Mouse (Mus musculus): ENCODE measurements around the gene Eva1a.

Eva1a gene

DNA sequence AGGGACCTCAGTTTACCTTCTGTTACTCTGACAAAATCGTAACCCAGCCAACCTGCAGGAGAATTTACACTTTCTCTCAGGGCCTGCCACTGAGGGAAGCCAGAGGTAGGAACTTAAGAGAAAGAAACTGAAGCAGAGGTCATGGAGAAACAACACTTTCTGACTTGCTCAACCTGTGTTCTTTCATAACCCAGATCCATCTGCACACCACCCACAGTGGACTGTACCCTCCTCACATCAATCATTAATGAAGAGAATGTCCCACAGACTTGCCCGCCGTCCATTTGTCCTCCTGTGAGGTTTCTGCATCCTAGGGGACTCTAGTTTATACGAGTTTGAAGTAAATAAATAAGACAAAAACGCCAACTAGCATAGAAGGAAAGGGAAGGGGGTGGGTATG is 24.4 kb downstream of the Eva1a start:
- DNase-seq (ENCODE audit: inconsistent age in 2 of 2, low spot score in 1 of 2): peak in 1 of 2 experiments; percentile 21

DNA sequence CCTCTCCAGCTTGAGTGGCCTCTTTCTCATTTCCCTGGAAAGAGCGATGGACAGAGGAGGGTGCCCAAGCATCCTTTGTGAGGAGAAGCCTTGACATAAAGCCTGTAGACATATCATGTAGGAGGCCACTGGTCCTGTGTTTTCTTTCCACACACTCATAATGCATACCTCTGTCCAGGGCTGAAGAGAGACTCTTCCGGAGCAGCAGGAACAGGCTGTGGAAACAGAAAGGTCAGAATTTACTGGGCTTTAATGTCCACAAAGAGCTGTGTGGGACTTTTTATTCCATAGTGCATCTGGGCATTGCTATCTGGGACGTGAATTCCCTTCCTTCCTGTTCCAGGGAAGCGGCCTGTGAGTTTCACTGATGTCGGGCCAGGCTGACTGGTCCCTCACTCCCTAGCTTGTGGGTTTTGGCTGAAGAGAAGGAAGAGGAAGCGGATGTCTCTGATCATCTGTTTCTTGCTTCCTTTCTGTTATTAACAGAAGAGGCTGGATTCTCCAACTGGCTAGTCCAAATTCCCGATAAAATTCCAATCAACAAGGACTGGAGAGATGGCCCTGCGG is 25.8 kb downstream of the Eva1a start:
- peak in 1 of 2 experiments; percentile 31 for DNase-seq (ENCODE audit: inconsistent age in 2 of 2, low spot score in 1 of 2)

DNA sequence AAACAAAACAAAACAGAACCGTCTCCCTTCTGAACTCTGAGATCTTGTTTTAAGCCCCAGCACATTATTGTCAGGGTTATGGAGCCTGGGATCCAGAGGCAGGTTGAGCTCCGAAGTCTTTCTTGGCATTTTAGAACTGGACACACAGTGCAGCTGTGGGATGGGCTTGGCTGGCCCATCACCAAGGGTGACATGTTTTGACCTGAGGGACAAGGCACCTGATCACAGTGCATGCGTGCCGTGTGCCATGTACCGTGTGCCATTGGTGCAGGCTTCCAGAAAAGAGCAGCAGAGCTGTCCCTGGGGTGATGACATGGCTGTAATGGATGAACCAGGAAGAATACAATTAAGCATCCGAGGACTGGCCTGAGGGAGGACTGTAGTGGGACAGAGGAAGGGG is 29.6 kb downstream of the Eva1a start:
- no peak for DNase-seq (ENCODE audit: inconsistent age in 2 of 2, low spot score in 1 of 2)

DNA sequence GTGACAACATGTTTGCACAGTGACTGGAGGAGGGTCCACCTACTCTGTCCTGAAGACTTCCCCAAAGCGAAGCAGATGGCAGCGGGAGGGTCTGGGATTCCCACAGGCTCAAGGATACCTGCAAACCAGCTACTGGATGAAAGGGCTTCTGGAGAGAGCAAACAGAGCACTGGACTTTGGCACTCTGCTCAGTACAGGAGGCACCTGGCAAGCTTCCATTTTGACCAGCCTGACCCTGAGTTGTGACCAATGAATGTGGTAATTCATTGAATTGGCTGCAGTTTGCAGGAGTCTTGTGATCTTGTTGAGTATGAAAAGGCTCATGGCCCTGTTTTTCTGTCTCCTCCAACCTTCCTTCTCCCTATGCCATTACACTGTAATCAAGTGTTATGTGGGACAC is 32.2 kb downstream of the Eva1a start:
- DNase-seq (ENCODE audit: inconsistent age in 2 of 2, low spot score in 1 of 2): peak; percentile 70 to 90

DNA sequence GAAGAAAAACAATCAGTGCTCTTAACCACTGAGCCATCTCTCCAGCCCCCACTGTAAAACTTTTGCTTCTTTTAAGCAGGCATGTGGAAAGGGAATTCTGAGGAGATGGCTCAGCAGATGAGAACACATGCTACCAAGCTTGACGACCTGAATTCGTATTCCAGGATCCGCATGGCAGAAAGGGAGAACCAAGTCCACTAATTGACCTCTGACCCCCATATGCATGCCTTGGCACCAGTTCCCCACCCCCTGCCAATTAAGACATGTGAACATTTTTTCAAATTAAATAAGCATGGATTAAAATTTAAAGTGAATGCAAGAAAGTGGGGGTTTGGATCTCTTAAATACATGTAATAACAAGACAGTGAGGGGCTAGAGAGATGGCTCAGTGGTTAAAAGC is 32.7 kb downstream of the Eva1a start:
- no peak for DNase-seq (ENCODE audit: inconsistent age in 2 of 2, low spot score in 1 of 2)

DNA sequence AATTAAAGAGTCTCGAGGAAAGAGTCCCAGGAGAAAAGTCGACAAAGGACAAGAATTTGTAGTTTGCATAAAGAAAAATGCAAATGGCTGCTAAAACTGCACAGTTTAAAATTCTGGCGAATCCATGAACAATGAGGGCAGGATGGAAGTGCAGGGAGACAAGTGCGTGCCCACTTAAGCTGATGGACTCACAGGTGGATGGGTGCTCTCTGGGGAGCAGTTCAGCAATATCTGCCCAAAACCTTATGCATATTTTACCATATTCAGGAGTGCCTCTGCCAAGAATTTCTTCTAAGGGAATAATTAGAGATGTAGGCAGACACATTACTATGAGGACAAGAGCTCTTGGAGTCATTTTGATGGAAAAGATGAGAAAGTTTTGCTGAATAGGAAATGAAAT is 35.5 kb downstream of the Eva1a start:
- no peak for DNase-seq (ENCODE audit: inconsistent age in 2 of 2, low spot score in 1 of 2)

DNA sequence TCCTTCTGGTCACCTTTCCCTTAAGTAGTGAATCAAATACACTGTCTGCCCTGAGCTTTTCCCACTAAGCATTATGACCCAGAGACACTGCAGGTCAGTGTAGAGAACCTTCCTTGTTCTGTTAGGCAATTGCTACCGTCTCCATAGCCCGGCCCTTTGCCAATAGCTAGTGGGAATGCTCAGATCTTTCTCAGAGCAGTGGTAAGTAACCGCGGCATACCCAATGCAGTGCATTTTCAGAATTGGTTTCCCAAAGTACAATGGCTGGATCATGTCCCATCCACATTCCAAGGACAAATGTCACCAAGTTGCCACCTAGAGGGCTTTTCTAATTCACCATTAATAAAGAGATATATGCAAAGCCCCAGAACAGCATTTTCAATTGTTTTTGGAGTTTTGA is 38.0 kb downstream of the Eva1a start:
- DNase-seq (ENCODE audit: inconsistent age in 2 of 2, low spot score in 1 of 2): no peak

DNA sequence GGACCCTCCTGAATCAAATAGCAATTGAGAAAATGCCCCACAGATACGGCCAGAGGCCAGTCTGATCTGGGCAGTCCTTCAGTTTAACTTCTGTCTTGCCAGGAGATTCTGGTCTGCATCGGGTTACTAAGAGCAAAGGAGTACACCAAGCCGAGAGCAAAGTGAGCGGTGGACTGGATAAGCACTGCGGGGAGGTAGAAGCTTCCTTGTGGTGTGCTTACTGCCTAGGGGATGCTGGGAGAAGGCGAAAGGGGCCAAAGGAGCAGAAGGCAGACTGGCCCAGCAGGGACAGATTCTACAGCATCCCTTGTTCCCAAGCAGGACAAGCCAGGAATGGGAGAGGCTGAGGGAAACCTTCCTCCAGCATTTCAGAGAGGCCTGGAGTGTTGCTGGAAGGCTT is 42.8 kb downstream of the Eva1a start:
- DNase-seq (ENCODE audit: inconsistent age in 2 of 2, low spot score in 1 of 2): no peak

DNA sequence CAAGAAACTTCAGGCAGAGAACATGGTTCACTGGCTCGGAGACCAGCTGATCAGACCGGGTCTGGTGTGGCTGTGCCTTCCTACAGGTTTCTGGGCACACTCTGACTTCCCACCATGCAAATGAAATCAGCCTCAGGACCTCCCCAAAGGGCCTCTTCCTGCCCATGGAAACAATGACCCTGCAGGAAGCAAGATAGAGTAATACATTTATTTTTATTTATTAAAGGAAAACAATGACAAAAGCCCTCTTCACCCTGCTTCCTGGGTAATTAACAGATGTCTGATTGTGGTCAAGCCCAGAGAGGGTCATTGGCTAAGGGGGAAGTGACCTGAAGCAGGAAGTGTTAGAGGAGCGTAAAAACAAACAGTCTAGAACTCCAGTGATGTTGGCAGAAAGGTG is 43.4 kb downstream of the Eva1a start:
- DNase-seq (ENCODE audit: inconsistent age in 2 of 2, low spot score in 1 of 2): peak in 1 of 2 experiments; percentile 35

DNA sequence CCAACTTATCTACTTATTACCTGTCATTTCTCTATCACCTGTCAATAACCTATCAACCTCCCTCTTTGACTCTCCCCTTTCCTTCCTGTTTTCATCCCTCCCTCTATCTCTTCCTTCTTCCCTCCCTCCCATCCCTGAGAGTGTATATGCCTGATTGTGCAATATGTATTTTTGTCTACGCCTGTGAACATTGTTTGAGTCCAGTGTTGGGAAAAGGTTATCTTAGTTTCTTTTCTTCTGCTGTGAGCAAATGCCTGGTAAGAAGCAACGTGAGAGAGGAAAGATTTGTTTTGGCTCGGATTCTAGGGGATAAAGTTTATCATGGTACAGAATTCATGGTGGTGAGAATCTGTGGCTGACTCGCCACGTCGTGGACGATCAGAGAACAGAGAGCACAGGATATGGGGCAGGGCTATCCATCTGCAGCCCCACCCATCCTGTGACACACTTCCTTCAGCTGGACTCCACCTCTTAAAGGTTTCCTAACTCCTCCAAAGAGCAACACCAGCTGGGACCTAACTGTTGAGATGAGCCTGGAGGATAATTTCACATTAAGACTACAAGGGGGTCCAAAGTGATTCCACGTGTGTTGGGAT is 44.6 kb downstream of the Eva1a start:
- no peak for DNase-seq (ENCODE audit: inconsistent age in 2 of 2, low spot score in 1 of 2)

DNA sequence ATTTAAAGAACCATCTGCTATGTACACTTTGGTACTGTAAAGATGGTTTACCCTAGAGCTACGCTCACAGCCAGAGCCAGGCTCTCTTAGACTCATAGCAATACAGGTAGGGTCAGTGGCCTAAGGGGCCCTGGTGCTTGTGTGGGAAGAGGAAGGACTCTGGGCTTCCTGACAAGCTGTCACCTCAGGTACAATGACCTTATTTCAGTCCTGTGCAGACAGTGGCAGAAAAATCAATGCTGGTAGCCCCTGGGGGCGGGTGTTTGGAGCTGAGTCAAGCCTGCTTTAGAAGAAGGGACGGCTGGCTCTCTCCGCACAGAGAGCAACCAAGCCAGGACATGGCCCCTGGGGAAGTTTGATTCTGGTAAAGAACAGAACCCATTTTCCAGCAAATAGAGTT is 47.3 kb downstream of the Eva1a start:
- peak in 1 of 2 experiments; percentile 40 for DNase-seq (ENCODE audit: inconsistent age in 2 of 2, low spot score in 1 of 2)

DNA sequence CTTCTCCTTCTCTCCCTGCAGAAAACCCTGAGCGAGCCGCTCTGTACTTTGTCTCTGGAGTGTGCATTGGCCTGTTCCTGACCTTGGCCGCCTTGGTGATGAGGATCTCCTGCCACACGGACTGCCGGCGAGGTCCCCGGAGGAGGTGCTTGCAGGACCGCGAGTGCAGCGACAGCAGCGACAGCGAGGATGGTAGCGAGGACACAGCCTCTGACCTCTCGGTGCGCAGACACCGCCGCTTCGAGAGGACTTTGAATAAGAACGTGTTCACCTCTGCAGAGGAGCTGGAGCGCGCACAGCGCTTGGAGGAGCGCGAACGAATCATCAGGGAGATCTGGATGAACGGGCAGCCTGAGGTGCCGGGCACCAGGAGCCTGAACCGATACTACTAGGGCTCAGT is 50.9 kb downstream of the Eva1a start:
- peak; percentile 41 to 62 for DNase-seq (ENCODE audit: inconsistent age in 2 of 2, low spot score in 1 of 2)

DNA sequence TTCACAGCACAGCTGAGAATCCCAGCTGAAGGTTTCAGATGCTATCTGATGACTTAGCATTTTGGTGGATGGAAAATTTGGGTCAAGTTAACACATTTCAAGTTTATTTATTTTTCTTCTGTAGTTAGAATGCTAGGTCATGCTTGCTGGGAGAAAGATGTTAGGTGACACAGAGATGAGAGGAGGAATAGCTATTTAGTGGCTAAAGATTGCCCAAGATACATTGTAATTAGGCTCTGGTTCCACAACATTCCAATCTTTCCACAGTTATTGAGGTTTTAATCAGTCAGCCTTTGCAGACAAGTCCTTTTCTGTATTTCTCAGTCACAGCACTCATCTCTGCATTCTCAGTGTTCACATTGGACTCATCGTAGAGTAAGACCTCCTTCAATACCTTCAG is 56.9 kb downstream of the Eva1a start:
- DNase-seq (ENCODE audit: inconsistent age in 2 of 2, low spot score in 1 of 2): no peak

DNA sequence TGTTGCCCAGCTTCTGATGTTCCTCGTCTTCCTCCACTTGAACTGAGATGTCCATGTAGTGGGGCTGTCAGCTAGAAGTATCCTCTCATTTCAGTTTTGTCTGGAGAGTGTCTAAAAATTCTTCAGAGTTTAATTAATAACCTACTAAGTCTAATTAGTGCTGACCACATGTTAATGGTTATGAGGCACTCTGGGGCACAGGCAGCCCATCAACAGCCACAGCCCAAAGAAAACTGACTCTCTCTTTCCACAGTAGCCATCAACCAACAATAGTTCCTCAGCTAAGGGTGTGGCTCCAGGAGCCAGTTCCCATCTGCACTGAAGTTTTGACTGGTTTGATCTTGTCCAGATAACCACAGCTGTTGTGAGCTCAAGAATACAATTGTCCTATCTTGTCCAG is 57.6 kb downstream of the Eva1a start:
- no peak for DNase-seq (ENCODE audit: inconsistent age in 2 of 2, low spot score in 1 of 2)

DNA sequence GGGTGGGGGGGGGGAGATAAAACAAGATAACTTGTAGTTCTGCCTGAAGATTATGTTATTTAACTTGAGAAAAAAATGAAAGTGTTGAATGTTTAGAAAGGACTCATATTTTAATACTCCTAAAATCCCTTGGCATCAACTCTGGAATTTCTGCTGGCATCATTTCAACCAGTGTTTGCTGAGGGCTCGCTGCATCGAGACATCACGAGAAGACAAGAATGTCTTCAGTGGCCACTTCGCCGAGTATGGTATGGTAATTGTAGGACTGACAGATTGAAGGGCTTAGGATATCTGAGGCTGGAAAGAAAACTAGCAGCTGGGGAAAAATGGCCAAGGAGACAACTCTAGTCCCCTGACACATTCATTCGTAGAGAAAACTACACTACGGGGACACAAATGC is 69.6 kb downstream of the Eva1a start:
- no peak for DNase-seq (ENCODE audit: inconsistent age in 2 of 2, low spot score in 1 of 2)

DNA sequence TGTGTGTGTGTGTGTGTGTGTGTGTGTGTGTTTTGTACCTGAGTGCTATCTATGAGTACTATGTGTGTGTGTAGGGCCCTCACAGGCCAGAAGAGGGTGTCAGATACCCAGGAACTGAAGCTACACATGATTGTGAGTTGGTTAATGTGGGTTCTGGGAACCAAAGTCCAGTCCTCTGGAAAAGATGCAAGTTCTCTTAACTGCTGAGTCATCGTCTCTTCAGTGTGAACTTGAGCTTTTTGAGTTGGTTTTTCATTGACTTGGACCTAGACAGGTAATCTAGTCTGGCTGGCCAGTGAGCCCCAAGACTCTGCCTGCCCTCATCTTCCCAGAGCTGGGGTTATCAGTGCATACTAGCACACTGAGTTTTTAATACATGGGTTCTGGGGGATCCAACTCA is 70.3 kb downstream of the Eva1a start:
- DNase-seq (ENCODE audit: inconsistent age in 2 of 2, low spot score in 1 of 2): no peak

DNA sequence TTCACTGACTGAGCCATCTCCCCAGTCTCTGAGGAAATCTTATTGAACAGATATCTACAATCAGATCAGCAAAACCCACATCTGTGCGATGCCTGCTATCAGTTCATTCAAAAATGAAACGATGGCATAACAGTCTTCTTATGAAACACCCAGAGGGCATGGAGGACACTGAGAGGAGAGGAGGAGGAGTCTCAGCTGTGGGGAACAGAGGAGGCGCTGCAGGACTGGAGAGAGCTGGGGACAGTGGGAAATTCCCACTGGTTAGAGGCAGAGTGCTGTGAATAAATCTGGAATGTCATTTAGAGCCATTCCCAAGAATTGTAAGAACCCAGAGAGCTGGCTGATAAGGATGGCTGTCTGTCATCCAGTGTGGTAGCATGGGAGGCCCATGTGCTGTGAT is 70.7 kb downstream of the Eva1a start:
- DNase-seq (ENCODE audit: inconsistent age in 2 of 2, low spot score in 1 of 2): peak; percentile 16 to 56

DNA sequence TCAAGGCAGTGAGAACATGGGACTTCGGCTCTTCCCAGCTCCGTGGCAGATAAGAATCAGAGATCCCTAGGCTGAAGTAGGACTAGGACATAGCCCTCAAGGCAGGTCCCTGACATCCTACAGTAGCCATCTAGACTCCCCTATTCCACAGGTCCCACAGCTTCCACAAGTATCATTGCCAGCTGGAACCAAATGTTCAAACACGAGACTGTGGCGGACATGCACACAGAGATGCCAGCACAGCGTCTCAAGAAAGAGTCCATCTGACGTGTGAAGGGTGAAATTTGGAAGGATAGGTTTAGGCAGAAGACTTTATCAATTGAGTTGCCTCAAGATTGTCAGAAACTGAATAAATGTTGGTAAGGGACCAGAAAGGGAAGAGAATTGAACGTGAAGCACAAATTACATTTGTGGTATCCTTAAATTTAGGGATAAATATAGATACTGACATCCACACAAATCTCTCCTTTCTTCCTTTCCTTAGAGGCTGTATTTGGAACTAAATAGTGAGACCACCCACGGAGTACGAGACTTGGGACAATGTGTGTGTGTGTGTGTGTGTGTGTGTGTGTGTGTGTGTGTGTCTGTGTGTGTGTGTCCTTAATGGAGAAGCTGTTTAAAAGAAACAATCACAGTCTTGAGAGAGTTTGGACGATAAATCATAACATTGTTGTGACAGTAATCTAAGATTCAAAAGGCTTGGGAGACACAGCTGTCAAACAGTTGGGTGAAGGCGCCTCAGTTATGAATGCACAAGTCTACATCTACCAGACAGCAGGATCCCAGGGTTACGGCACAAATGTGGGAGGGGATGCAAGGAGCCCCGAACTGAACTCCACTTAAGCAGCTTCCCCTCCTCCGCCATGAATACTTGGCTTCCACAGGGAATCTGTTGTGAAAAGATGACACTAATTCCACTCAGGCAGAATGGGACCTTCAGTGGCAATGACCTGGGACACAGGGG is 71.6 kb downstream of the Eva1a start:
- no peak for DNase-seq (ENCODE audit: inconsistent age in 2 of 2, low spot score in 1 of 2)

DNA sequence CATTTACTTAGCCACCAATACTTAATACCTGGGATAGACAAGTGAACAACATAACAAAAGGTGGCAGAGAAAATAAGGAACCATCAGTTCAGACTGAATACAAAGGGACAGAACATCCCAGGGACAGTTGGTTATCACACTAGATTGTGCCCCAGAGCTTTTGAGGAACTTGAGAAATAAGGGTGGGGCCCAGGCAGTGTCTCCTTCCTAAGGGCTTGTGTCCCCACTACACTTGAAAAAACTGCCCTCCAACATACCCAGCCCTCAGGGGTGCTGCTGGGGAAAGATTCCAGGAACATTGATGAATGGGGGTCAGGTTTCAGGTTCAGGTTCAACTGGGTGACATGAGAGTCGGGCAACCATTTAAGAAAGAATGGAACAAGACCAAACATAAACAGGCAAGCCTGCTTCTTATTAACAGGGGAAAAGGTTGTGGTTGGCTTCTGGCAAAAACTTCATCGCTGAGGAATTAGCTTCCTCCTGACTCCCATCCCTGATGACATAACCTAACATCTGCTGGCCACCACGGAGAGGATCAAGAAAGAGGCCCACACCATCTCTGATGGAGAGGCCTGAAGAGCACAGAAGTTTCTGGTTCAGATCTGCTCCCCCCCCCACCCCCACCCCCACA is 74.6 kb downstream of the Eva1a start:
- DNase-seq (ENCODE audit: inconsistent age in 2 of 2, low spot score in 1 of 2): no peak

DNA sequence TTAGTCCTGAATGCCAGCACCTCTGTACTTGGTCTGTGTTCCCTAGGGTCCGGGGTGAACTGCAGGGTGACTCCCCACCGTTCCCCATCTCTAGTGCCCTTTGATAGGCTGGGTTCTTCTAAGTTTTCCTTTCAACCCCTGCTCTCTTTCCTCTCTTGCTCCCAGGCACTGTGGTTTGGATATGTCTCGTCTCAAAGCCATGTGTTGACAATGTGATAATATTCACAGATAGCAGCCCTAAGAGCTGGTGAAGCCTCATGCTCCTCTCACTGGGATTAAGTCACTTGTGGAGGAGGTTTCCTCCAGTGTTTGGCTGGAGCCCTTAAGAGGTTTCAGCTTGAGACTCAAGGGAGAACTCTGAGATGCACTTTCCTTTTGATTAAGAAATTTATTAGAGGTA is 75.3 kb downstream of the Eva1a start:
- no peak for DNase-seq (ENCODE audit: inconsistent age in 2 of 2, low spot score in 1 of 2)

DNA sequence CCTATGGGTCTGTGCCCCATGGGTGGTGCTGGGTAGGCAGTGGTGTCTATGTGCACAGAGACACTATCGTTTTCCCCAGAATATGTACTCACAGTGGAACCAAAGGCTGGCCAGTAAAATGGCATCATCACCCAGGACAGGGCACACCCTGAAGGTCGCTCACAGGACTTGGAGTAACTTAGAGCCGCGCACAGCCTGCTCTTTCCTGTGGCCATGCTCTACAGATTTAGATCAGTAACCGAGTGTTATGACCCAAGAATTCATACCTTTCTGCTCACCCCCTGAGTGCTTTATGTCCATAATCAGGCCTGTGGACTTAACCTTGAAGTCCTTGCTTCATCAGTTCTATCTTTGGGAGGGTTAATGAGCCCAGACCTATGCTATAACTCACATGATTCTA is 77.0 kb downstream of the Eva1a start:
- DNase-seq (ENCODE audit: inconsistent age in 2 of 2, low spot score in 1 of 2): no peak
